Mouse (Mus musculus): ENCODE data around the gene 4931428F04Rik. TPM values are rescaled to one million over a fixed set of nuclear protein-coding genes. Genes with fewer than 3 reads are reported as not detected.
"Not testable (repeated sequence)": the region's sequence is repeated elsewhere in the genome, so short reads cannot be mapped to it uniquely, and the experiment has no call there.

Gene 4931428F04Rik
- polyA plus RNA-seq, 1 experiment from 2014 or later: 146 TPM

GRCm38 (mm10) chr8:105254152-105254965 lies 35.3 kb downstream of the 4931428F04Rik start:
- H3K4me2 ChIP-seq: peak overlapping the region; percentile 98
- no peaks in the 10 kb centered on the region for H3K9me3 ChIP-seq
- H3K36me3 ChIP-seq: peaks cover 19% of the 10 kb centered on the region
- under 1% methylated on average over 68 of the region's 74 CpGs for WGBS
- H3K9ac ChIP-seq: peak overlapping the region; percentile 60
- H3K4me1 ChIP-seq (replicated peaks): peaks cover 27% of the 10 kb centered on the region
- H3K27me3 ChIP-seq: peaks cover 41% of the 10 kb centered on the region
- ATAC-seq (ENCODE audit: low FRiP score, low read depth): peak; percentile 75
- peak overlapping the region; percentile 54 for H3K4me3 ChIP-seq
- H3K27ac ChIP-seq (replicated peaks): peak overlapping the region; percentile 63

DNA sequence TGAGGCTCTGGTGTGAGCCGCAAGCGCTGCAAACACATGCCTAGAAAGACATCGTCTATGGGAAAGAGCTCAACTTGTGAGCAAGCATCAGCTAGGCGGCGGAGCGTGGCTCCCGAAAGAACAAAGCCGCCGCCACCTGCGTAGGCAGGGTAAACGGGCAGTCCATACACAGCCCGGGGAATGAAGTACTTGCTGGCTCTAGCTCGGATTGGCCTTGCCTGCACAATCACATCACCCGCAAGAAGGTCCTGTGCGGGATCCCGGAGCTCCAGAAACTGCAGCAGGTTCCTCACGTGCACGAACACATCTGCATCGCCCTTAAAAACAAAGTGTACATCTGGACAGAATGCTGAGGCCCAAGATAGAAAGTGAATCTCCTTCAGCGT lies 35.9 kb downstream of the 4931428F04Rik start:
- no peaks in the 10 kb centered on the region for H3K9me3 ChIP-seq
- peak overlapping the region; percentile 98 for H3K4me2 ChIP-seq
- peaks cover 21% of the 10 kb centered on the region for H3K4me1 ChIP-seq (replicated peaks)
- peaks cover 24% of the 10 kb centered on the region for H3K36me3 ChIP-seq
- ATAC-seq (ENCODE audit: low FRiP score, low read depth): peak; percentile 13; the same call in 1 of the 2 replicates
- H3K27ac ChIP-seq (replicated peaks): peak overlapping the region; percentile 63; the same call in 1 of the 2 replicates
- H3K9ac ChIP-seq: peak overlapping the region; percentile 8; the same call in 1 of the 2 replicates
- H3K27me3 ChIP-seq: peaks cover 35% of the 10 kb centered on the region
- 27% methylated on average over 20 of the region's 20 CpGs for WGBS
- H3K4me3 ChIP-seq: peak overlapping the region; percentile 54

- Histone ChIP-seq H3K27ac (replicated peaks) (no peak overlapping the region), H3K9ac (0 out of 2 replicates have a peak overlapping the region, but pooled peaks have one; percentile 8), H3K4me1 (replicated peaks) (peaks cover 19% of the 10 kb centered on the region), H3K4me2 (no peak overlapping the region), H3K27me3 (peaks cover 27% of the 10 kb centered on the region), H3K36me3 (peaks cover 27% of the 10 kb centered on the region), H3K4me3 (no peak overlapping the region), H3K9me3 (no peaks in the 10 kb centered on the region)
- ATAC-seq (ENCODE audit: low FRiP score, low read depth): no peak
- 91% methylated on average over 10 of the region's 10 CpGs for WGBS
Observed at GRCm38 (mm10) chr8:105252680-105253537, 36.8 kb downstream of the 4931428F04Rik start.

DNA sequence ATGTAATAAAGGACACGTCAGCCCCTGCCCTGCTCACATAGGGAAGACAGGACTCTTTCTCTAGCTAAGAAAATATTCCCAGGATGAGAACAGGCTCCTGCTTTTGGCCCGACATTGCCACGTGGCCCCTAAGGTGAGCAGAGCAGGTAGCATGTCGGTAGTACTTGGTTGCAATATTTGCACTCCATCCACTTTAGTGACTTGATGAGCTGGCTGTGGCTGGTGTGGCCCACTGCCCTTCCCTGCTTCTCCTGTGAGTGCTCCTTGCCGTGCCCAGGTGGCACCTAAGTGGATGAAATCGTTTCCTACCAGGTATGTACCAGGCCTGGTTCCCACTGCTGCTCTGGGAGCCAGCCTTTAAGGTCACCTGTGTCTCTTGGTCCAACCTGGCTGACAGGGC lies 37.7 kb downstream of the 4931428F04Rik start:
- ATAC-seq (ENCODE audit: low FRiP score, low read depth): no peak
- no peak overlapping the region for H3K9ac ChIP-seq
- WGBS: 90% methylated on average over 6 of the region's 6 CpGs

GRCm38 (mm10) chr8:105241016-105241415 lies 48.6 kb downstream of the 4931428F04Rik start:
- H3K27ac ChIP-seq (replicated peaks): no peak overlapping the region
- 96% methylated on average over 7 of the region's 7 CpGs for WGBS
- ATAC-seq (ENCODE audit: low FRiP score, low read depth): no peak
- no peak overlapping the region for H3K4me3 ChIP-seq
- H3K4me2 ChIP-seq: no peak overlapping the region
- no peaks in the 10 kb centered on the region for H3K4me1 ChIP-seq (replicated peaks)
- no peak overlapping the region for H3K9ac ChIP-seq
- H3K9me3 ChIP-seq: no peaks in the 10 kb centered on the region
- H3K27me3 ChIP-seq: no peaks in the 10 kb centered on the region
- H3K36me3 ChIP-seq: peaks cover 38% of the 10 kb centered on the region

More for the DNA sequence above, 37.7 kb downstream of the 4931428F04Rik start:
- peaks cover 19% of the 10 kb centered on the region for H3K4me1 ChIP-seq (replicated peaks)
- H3K36me3 ChIP-seq: peaks cover 33% of the 10 kb centered on the region
- H3K4me3 ChIP-seq: no peak overlapping the region
- H3K27me3 ChIP-seq: peaks cover 19% of the 10 kb centered on the region
- no peak overlapping the region for H3K4me2 ChIP-seq
- no peaks in the 10 kb centered on the region for H3K9me3 ChIP-seq
- no peak overlapping the region for H3K27ac ChIP-seq (replicated peaks)

- Histone ChIP-seq H3K9ac (no peak overlapping the region), H3K9me3 (no peaks in the 10 kb centered on the region), H3K4me2 (no peak overlapping the region), H3K36me3 (peaks cover 41% of the 10 kb centered on the region), H3K4me1 (replicated peaks) (no peaks in the 10 kb centered on the region), H3K4me3 (no peak overlapping the region), H3K27ac (replicated peaks) (no peak overlapping the region), H3K27me3 (no peaks in the 10 kb centered on the region)
- no peak for ATAC-seq (ENCODE audit: low FRiP score, low read depth)
- WGBS: 91% methylated on average over 14 of the region's 14 CpGs
Observed at GRCm38 (mm10) chr8:105237442-105238142, 52.1 kb downstream of the 4931428F04Rik start.

DNA sequence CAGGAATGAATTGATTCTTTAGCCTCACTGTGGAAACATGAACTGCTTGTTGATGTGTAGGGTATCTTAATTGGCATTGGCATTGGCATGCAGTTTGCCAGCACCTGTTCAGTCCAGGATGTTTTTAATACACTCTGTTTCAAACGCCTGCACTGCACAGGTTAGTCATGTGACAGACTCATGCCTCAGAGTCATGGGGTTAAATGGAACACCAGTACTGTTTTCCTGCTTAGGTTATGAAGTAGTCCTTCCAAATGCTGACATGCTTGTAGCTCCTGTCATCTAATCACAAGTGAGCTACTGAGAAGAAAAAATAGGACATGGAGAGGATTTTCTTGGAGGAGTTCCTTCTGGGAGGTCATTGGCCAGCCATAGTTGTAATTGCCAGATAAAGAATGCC lies 54.5 kb downstream of the 4931428F04Rik start:
- Histone ChIP-seq H3K4me2 (no peak overlapping the region), H3K4me3 (no peak overlapping the region), H3K27me3 (no peaks in the 10 kb centered on the region), H3K9me3 (no peaks in the 10 kb centered on the region), H3K9ac (no peak overlapping the region), H3K36me3 (peaks cover 22% of the 10 kb centered on the region), H3K27ac (replicated peaks) (no peak overlapping the region), H3K4me1 (replicated peaks) (no peaks in the 10 kb centered on the region)
- 93% methylated on average over 1 of the region's 1 CpGs for WGBS
- no peak for ATAC-seq (ENCODE audit: low FRiP score, low read depth)

- WGBS: 79% methylated on average over 1 of the region's 1 CpGs
- H3K36me3 ChIP-seq: peaks cover 6% of the 10 kb centered on the region
- H3K4me1 ChIP-seq (replicated peaks): no peaks in the 10 kb centered on the region
- H3K9me3 ChIP-seq: no peaks in the 10 kb centered on the region
- H3K27me3 ChIP-seq: no peaks in the 10 kb centered on the region
- ATAC-seq (ENCODE audit: low FRiP score, low read depth): no peak
- no peak overlapping the region for H3K4me3 ChIP-seq
- H3K4me2 ChIP-seq: no peak overlapping the region
- no peak overlapping the region for H3K27ac ChIP-seq (replicated peaks)
- H3K9ac ChIP-seq: no peak overlapping the region
Observed at GRCm38 (mm10) chr8:105233126-105233935, 56.3 kb downstream of the 4931428F04Rik start.

DNA sequence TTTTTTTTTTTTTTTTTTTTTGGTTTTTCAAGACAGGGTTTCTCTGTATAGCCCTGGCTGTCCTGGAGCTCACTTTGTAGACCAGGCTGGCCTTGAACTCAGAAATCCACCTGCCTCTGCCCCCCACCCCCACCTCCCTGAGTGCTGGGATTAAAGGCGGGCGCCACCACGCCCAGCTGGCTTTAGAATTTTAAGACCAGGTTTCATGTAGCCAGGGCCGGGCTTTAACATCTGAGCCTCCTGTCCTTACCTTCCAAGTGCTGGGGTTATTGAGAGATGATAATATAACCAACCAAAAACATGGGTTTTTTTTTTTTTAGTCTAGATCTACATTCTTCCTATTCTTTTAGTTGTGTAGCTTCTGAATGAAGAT lies 57.4 kb downstream of the 4931428F04Rik start:
- not testable (repeated sequence) for H3K4me1 ChIP-seq (replicated peaks); ATAC-seq (ENCODE audit: low FRiP score, low read depth); H3K9ac ChIP-seq; H3K27ac ChIP-seq (replicated peaks); H3K9me3 ChIP-seq; H3K36me3 ChIP-seq; H3K4me2 ChIP-seq; H3K27me3 ChIP-seq; H3K4me3 ChIP-seq
- WGBS: 95% methylated on average over 4 of the region's 4 CpGs

DNA sequence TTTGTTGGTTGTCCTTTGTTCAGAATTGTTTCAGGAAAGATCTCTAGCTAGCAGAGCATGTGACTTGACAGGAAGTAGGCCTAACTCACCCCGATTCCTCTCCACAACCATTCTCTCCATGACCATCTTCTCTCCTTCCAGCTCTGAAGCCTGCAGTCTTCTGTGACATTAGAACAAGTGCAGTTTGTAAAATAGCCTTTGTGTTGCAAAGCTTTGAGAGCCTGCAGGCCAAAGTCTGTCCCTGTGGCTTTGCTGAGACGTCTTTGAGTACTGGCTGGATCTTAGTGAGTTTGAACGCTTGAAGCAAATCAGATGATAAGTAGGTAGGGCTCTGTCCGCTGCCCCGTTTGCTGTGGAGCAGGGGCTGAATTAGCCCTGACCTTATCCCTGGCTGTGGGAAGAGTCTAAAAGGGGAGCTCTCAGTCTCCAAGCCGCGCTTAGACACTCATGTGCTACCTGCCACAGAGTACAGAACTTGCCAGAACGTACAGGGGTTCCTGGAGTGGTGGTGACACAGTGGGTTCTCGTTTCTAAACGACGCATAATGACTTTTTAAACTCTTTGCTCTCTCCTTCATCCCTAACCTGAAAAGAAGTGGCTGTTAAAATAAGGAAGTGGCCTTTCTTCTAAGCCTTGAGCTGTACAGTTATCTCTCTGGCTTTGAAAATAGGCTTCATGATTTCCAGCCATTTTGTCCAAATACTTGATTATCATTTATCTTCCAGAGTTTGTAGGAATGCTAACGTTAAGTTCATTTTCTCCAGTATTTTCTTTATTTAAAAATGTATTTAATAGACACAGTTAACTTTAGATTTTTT lies 58.0 kb downstream of the 4931428F04Rik start:
- Histone ChIP-seq H3K9ac (no peak overlapping the region), H3K9me3 (no peaks in the 10 kb centered on the region), H3K4me3 (no peak overlapping the region), H3K36me3 (peaks cover 6% of the 10 kb centered on the region), H3K4me2 (no peak overlapping the region), H3K27ac (replicated peaks) (no peak overlapping the region), H3K4me1 (replicated peaks) (peaks cover 3% of the 10 kb centered on the region; the same call in 1 of the 2 replicates), H3K27me3 (no peaks in the 10 kb centered on the region)
- no peak for ATAC-seq (ENCODE audit: low FRiP score, low read depth)
- WGBS: 89% methylated on average over 12 of the region's 12 CpGs

All from hindbrain, embryonic 15.5 days (tissue).